Mouse (Mus musculus) limb, embryonic 14.5 days (tissue): ENCODE data around the gene Tmem110. TPM values are rescaled to one million over a fixed set of nuclear protein-coding genes. Genes with fewer than 3 reads are reported as not detected.

Experiments used
- ATAC-seq: fragments of 200-750 bp; cut with Nextera tagmentation; 2 replicates; pipeline ENCODE4 v1.8.0; 2017; ENCODE audit warnings: low read depth, moderate number of reproducible peaks, moderate TSS enrichment; ENCODE audit not compliant: low FRiP score
- DNase-seq: peaks from one replicate; pipeline ENCODE4 v3.0.0-alpha.2; 2015; ENCODE audit warnings: low spot score
- H3K27ac ChIP-seq: fragments of 300-500 bp; sonication (generic); replicated peaks from 2 replicates; pipeline ENCODE4 v1.5.1; 2014; ENCODE audit warnings: low read depth, mild to moderate bottlenecking, low read length, moderate library complexity, mixed read lengths
- H3K27me3 ChIP-seq: fragments of 300-500 bp; sonication (generic); 2 replicates; pipeline ENCODE4 v1.6.1; 2014; ENCODE audit warnings: low read length, mixed read lengths; ENCODE audit not compliant: control insufficient read depth, insufficient read depth
- H3K36me3 ChIP-seq: fragments of 300-500 bp; sonication (generic); 2 replicates; pipeline ENCODE4 v1.6.1; 2014; ENCODE audit warnings: mild to moderate bottlenecking, low read length, moderate library complexity, mixed read lengths; ENCODE audit not compliant: control insufficient read depth, insufficient read depth
- H3K4me1 ChIP-seq: fragments of 300-500 bp; sonication (generic); 2 replicates; pipeline ENCODE4 v1.6.1; 2014; ENCODE audit warnings: antibody characterized with exemption, low read length, mixed read lengths; ENCODE audit not compliant: control insufficient read depth, insufficient read depth
- H3K4me2 ChIP-seq: fragments of 300-500 bp; sonication (generic); replicated peaks from 2 replicates; pipeline ENCODE4 v1.6.1; 2014; ENCODE audit warnings: low read depth, mild to moderate bottlenecking, low read length, moderate library complexity; ENCODE audit not compliant: severe bottlenecking
- H3K4me3 ChIP-seq: fragments of 300-500 bp; sonication (generic); replicated peaks from 2 replicates; pipeline ENCODE4 v1.5.1; 2014; ENCODE audit warnings: low read length
- H3K9ac ChIP-seq: fragments of 300-500 bp; sonication (generic); 2 replicates; pipeline ENCODE4 v1.6.1; 2014; ENCODE audit warnings: mild to moderate bottlenecking, low read depth, low read length, moderate library complexity; ENCODE audit not compliant: severe bottlenecking
- H3K9me3 ChIP-seq: fragments of 300-500 bp; sonication (generic); 2 replicates; pipeline ENCODE4 v1.6.1; 2016; ENCODE audit warnings: low read length; ENCODE audit not compliant: control insufficient read depth
- POLR2A ChIP-seq: fragments of 200-500 bp; IDR thresholded peaks from 2 replicates; pipeline ENCODE4 v1.8.0; 2012; ENCODE audit warnings: inconsistent platforms, mild to moderate bottlenecking, moderate library complexity, borderline replicate concordance; ENCODE audit not compliant: insufficient read depth, insufficient read length; ENCODE audit errors: extremely low read depth
- WGBS: fragments of 180-500 bp; shearing (Covaris S2); extraction: QIAGEN DNeasy Blood & Tissue Kit; methylation state at CpG from one replicate; pipeline ENCODE4 v1.1.7; 2014; 5-methylcytosine and 5-hydroxymethylcytosine counted together
- polyA plus RNA-seq, 2 experiments: library from polyadenylated mRNA; depleted of rRNA in 1 of 2; stranded (reverse) in 1 of 2; unstranded in 1 of 2; fragments of >200 nt; fragmentation: Nextera tagmentation in 1 of 2; extraction: Ambion mirVana in 1 of 2; gene quantifications; 2 replicates each; pipeline versions ENCODE4 v1.2.1 to v1.2.3; 2012 to 2014

Tmem110 gene
- polyA plus RNA-seq, 2 experiments = 31.3 to 33.4 TPM

DNA sequence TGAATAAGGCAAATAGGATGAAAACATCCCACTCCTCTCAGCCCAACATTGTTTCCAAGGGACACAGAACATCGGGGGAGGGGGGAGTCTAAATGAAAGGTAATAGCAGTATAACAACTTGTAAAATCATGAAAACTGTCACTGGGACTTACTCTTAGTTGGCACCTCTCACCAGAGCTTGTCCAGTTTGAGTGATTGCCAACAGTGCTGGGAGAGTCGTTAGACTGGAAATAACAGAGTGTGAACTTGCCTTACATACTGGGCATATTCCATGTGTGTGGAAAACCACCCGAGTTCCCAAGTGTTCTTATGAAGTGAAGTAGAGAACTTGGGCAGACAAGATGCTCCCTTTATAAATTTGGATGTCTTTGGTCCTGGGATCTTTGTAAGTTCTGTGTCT, 4.3 kb upstream of the Tmem110 start:
- H3K27me3 ChIP-seq = no peaks in the 10 kb centered on the region
- 71% methylated on average over 3 of the region's 3 CpGs for WGBS
- H3K4me1 ChIP-seq = peaks cover 13% of the 10 kb centered on the region
- no peak overlapping the region for H3K27ac ChIP-seq
- peaks cover 40% of the 10 kb centered on the region for H3K36me3 ChIP-seq
- H3K9ac ChIP-seq = no peak overlapping the region
- H3K4me2 ChIP-seq = no peak overlapping the region
- no peaks in the 10 kb centered on the region for H3K9me3 ChIP-seq
- ATAC-seq (no peak), DNase-seq (no peak)
- no peak overlapping the region for H3K4me3 ChIP-seq
- TF ChIP-seq POLR2A = no peak

DNA sequence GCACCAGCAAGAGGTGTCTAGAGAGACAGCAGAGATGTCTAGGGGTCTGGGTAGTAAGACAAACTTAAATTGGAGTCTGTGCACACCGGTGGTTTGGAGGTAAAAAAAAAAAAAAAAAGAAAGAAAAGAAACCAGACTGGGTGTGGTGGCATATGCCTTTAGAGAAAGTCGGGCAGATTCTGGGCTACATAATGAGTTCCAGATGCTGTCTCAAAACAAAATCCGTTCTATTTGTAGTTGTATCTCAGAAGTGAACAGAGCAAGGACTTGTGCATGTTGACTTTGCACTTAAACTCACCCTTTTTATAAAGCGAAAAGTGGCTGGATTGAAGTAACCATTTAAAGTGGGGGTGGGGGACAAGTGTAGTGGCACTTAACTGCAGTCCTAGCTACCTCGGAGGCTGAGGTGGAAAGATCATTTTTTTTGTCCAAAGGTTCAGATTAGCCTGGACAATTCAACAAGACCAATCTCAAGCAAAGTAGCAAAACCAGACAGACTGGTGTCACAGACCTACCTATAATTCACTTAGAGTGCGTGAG, 864 bp upstream of the Tmem110 start:
- WGBS = 28% methylated on average over 6 of the region's 6 CpGs
- Histone ChIP-seq H3K9me3 (no peaks in the 10 kb centered on the region), H3K36me3 (peaks cover 13% of the 10 kb centered on the region; the same call in 1 of the 2 replicates), H3K4me1 (peaks cover 26% of the 10 kb centered on the region), H3K4me3 (no peak overlapping the region), H3K4me2 (peak overlapping the region; percentile 87; the same call in 1 of the 2 replicates), H3K27ac (no peak overlapping the region), H3K9ac (no peak overlapping the region), H3K27me3 (no peaks in the 10 kb centered on the region)
- TF ChIP-seq POLR2A = no peak
- no peak for ATAC-seq
- DNase-seq = peak; percentile 43

DNA sequence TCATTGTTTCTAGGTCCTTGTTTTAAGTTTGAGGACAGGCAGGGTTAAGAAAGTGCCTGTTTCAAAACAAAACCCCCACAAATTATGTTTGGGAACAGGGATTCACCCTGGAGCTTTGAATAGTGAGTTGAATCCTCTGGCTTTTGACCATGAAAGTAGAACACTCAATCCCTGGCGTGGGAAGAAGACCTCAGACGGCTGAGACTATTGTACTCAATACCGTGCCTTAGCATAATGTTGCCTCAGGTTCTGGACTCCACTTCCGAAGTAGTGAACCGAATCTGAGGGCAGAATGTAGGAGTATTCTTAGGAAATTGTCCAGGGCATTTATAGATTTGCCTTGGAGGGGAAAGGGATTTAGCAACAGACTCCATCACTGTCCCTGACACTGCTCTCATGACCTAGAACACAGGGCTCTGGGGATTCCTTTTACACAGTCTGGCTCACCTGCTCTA, 342 bp upstream of the Tmem110 start:
- H3K9me3 ChIP-seq = no peaks in the 10 kb centered on the region
- no peaks in the 10 kb centered on the region for H3K27me3 ChIP-seq
- peaks cover 9% of the 10 kb centered on the region; the same call in 1 of the 2 replicates for H3K36me3 ChIP-seq
- peak overlapping the region; percentile 88 for H3K4me3 ChIP-seq
- ATAC-seq (no peak), DNase-seq (no peak)
- no peak for TF ChIP-seq POLR2A
- 43% methylated on average over 5 of the region's 5 CpGs for WGBS
- H3K27ac ChIP-seq = no peak overlapping the region
- no peak overlapping the region for H3K9ac ChIP-seq
- H3K4me2 ChIP-seq = peak overlapping the region; percentile 87
- H3K4me1 ChIP-seq = peaks cover 26% of the 10 kb centered on the region

- Histone ChIP-seq H3K27ac (no peak overlapping the region), H3K36me3 (no peaks in the 10 kb centered on the region), H3K4me2 (peak overlapping the region; percentile 87), H3K27me3 (no peaks in the 10 kb centered on the region), H3K4me3 (peak overlapping the region; percentile 88), H3K9me3 (no peaks in the 10 kb centered on the region), H3K9ac (peak overlapping the region; percentile 87), H3K4me1 (peaks cover 26% of the 10 kb centered on the region)
- no peak for DNase-seq
- 21% methylated on average over 17 of the region's 17 CpGs for WGBS
- TF ChIP-seq POLR2A = no peak
- no peak for ATAC-seq
Measured at GRCm38 (mm10) chr14:30826174-30827140, 1.1 kb downstream of the Tmem110 start.

GRCm38 (mm10) chr14:30827480-30827879, 2.1 kb downstream of the Tmem110 start:
- Histone ChIP-seq H3K9me3 (no peaks in the 10 kb centered on the region), H3K27me3 (no peaks in the 10 kb centered on the region), H3K4me3 (no peak overlapping the region), H3K27ac (no peak overlapping the region), H3K9ac (no peak overlapping the region), H3K4me1 (peaks cover 26% of the 10 kb centered on the region), H3K4me2 (no peak overlapping the region), H3K36me3 (no peaks in the 10 kb centered on the region)
- ATAC-seq (no peak), DNase-seq (no peak)
- TF ChIP-seq POLR2A = no peak
- WGBS = 72% methylated on average over 4 of the region's 4 CpGs
